Mouse (Mus musculus) ES-E14 (cell line): ENCODE results near the gene Btg2. TPM values are rescaled to one million over a fixed set of nuclear protein-coding genes. Genes with fewer than 3 reads are reported as not detected.

ENCODE experiments used
- DNase-seq: peaks from one replicate; pipeline ENCODE4 v3.0.0-alpha.2; 2013; ENCODE audit warnings: low read depth, low spot score
- H3K27ac ChIP-seq: 2 replicates; pipeline ENCODE4 v1.5.1; 2012; ENCODE audit warnings: low read depth, mild to moderate bottlenecking, low read length, moderate library complexity, mixed read lengths; ENCODE audit not compliant: poor library complexity, insufficient read depth, severe bottlenecking
- H3K36me3 ChIP-seq: 2 replicates; pipeline ENCODE4 v1.6.1; 2012; ENCODE audit warnings: mild to moderate bottlenecking, low read length, moderate library complexity, mixed read lengths; ENCODE audit not compliant: control insufficient read depth, poor library complexity, insufficient read depth, severe bottlenecking
- H3K4me1 ChIP-seq, 2 experiments: fragments of 150-350 bp in 1 of 2; sonication (generic) in 1 of 2; 2 replicates each; pipeline ENCODE4 v1.6.1; 2012; ENCODE audit warnings: low read length in 2 of 2, mild to moderate bottlenecking in 1 of 2, mixed read lengths in 1 of 2; ENCODE audit not compliant: control insufficient read depth in 2 of 2, insufficient read depth in 2 of 2, poor library complexity in 1 of 2
- H3K4me3 ChIP-seq, 2 experiments: fragments of 150-350 bp in 1 of 2; sonication (generic) in 1 of 2; 2 replicates each; pipeline ENCODE4 v1.5.1; 2012; ENCODE audit warnings: low read length in 2 of 2, low read depth in 1 of 2, mild to moderate bottlenecking in 1 of 2, mixed read lengths in 1 of 2; ENCODE audit not compliant: insufficient read depth in 1 of 2, poor library complexity in 1 of 2, severe bottlenecking in 1 of 2
- H3K9ac ChIP-seq: 2 replicates; pipeline ENCODE4 v1.6.1; 2012; ENCODE audit warnings: low read depth, mild to moderate bottlenecking, low read length, mixed read lengths; ENCODE audit not compliant: poor library complexity, insufficient read depth, severe bottlenecking
- H3K9me3 ChIP-seq: fragments of 150-350 bp; sonication (generic); 2 replicates; pipeline ENCODE4 v1.6.1; 2012; ENCODE audit warnings: low read depth, mild to moderate bottlenecking, low read length; ENCODE audit not compliant: control insufficient read depth, insufficient read depth
- CHD2 ChIP-seq: IDR thresholded peaks from 2 replicates; pipeline ENCODE4 v1.6.1; 2014; ENCODE audit warnings: mild to moderate bottlenecking, low read depth, low read length, inconsistent platforms
- HCFC1 ChIP-seq: IDR thresholded peaks from 2 replicates; pipeline ENCODE4 v1.6.1; 2012; ENCODE audit warnings: low read length, inconsistent platforms, borderline replicate concordance; ENCODE audit not compliant: insufficient read depth
- MAFK ChIP-seq: IDR thresholded peaks from 2 replicates; pipeline ENCODE4 v1.6.1; 2014; ENCODE audit warnings: mild to moderate bottlenecking, low read depth, low read length, inconsistent platforms; ENCODE audit not compliant: insufficient read depth
- ZC3H11A ChIP-seq: IDR thresholded peaks from 2 replicates; pipeline ENCODE4 v1.6.1; 2012; ENCODE audit warnings: low read depth, mild to moderate bottlenecking, inconsistent platforms, low read length, borderline replicate concordance
- ZNF384 ChIP-seq: IDR thresholded peaks from 2 replicates; pipeline ENCODE4 v1.6.1; 2012; ENCODE audit warnings: low read depth, low read length, inconsistent platforms
- in situ Hi-C, 2 experiments: fragments of 600-800 bp; cut with MboI; formaldehyde crosslinking; loops; one replicate each; pipeline ENCODE4 v1.15.1; 2025; ENCODE audit warnings: low sequenced_read_pairs in 2 of 2, inconsistent platforms in 1 of 2; ENCODE audit not compliant: unreplicated experiment in 2 of 2
- total RNA-seq: library from RNA; depleted of rRNA; stranded (reverse); fragments of 300-350 nt; gene quantifications from 2 replicates; pipeline ENCODE4 v1.2.3, GENCODE M21; 2012

Gene Btg2
- total RNA-seq, 1 experiment = 40.2 TPM

DNA sequence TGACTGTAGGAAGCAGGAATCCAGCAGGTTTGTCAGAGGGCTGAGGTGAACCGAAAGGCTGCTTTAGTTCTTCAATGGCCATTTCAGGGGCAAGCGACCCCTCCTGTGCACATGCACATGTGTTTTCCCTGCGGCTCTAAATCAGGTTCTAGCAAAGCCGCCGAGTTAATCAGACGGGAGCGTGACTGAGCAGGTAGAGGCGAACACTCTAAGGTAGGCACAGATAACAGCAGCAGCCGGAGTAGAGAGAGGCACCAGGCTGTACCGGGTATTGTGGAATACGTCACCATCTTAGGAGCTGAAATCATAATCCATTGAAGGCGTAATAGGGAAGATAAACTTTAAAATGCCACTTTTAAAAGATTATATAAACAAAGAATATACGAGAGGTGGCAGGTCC, 35.8 kb upstream of the Btg2 start:
- in situ Hi-C loops = no loop called here
- H3K36me3 ChIP-seq = no peaks in the 10 kb centered on the region
- TF ChIP-seq MAFK = no peak
- no peak for TF ChIP-seq HCFC1
- no peak for TF ChIP-seq ZC3H11A
- TF ChIP-seq CHD2 = no peak
- TF ChIP-seq ZNF384 = no peak
- no peak for DNase-seq
- no peaks in the 10 kb centered on the region for H3K9me3 ChIP-seq
- peaks cover 1 to 6% of the 10 kb centered on the region in 2 experiments; a peak in 1 of 4 replicates for H3K4me1 ChIP-seq
- H3K27ac ChIP-seq = no peak overlapping the region
- H3K4me3 ChIP-seq = no peak overlapping the region
- H3K9ac ChIP-seq = no peak overlapping the region

DNA sequence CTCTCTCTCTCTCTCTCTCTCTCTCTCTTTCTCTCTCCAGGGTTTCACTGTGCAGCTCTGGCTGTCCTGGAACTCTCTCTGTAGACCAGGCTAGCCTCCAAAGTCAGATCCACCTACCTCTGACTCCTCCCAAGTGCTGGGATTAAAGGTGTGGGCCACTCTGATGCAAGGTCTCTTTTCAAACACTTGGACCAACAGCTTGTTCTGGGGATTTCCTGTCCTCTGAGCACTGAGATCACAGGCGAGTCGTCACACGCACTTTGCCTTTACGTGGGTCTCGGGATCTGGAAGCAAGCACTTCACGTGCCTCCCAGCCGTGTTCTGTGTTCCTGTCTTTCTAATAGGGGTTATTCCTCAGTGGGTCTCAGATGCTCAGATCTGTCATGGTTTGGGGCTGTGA, 35.1 kb upstream of the Btg2 start:
- H3K36me3 ChIP-seq = no peaks in the 10 kb centered on the region
- H3K4me3 ChIP-seq = no peak overlapping the region
- no peak overlapping the region for H3K9ac ChIP-seq
- H3K27ac ChIP-seq = no peak overlapping the region
- H3K4me1 ChIP-seq = peaks cover 1 to 6% of the 10 kb centered on the region in 2 experiments; a peak in 1 of 4 replicates
- DNase-seq = no peak
- no peaks in the 10 kb centered on the region for H3K9me3 ChIP-seq
- TF ChIP-seq MAFK (no peak), HCFC1 (no peak), ZNF384 (no peak), ZC3H11A (no peak), CHD2 (no peak)
- in situ Hi-C loops = no loop called here

DNA sequence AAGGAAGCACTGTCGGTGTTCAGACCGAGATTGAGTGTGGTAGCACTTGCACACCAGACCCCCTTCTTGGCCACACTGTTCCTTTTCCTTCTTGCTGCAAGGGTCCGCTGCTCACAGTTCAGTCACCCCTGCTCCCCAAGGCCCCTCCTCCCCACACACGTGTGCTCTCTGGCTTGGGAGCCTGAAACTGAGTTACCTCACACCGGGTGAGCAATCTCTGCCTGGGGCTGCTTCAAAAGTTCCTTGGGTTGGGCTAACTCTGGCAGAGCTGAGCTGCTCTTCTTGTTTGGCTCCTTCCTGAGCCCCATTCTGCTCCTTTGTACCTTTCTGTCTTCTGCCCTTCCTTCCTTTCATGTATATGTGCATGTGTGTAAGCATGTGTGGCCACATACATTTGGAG, 34.6 kb upstream of the Btg2 start:
- Histone ChIP-seq H3K9ac (no peak overlapping the region), H3K36me3 (no peaks in the 10 kb centered on the region), H3K9me3 (no peaks in the 10 kb centered on the region), H3K4me1 (peaks cover 1 to 6% of the 10 kb centered on the region in 2 experiments; a peak in 1 of 4 replicates), H3K4me3 (no peak overlapping the region), H3K27ac (no peak overlapping the region)
- no peak for DNase-seq
- TF ChIP-seq ZNF384 (no peak), CHD2 (no peak), HCFC1 (no peak), MAFK (no peak), ZC3H11A (no peak)
- in situ Hi-C loops = no loop called here

DNA sequence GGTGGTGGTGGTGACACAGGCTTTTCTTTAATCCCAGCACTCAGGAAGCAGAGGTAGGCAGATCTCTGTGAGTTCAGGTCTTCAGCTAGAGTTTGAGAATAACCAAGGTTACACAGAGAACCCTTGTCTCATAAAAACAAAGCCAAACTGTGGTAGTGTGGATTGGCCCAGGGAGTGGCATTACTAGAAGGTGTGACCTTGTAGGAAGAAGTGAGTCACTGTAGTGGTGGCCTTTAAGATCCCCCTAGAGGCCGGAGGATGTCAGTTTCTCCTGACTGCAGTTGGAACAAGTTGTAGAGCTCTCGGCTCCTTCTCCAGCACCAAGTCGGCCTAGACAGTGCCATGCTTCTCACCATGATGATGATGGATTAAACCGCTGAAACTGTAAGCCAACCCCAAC, 32.1 kb upstream of the Btg2 start, which contains the start of gene Chit1:
Chit1 (plus strand) TSS at position 264 of the 400 bp plus-strand sequence.
- no peaks in the 10 kb centered on the region for H3K9me3 ChIP-seq
- no peak within 1 kb of the TSS for H3K4me3 ChIP-seq
- H3K9ac ChIP-seq = no peak within 1 kb of the TSS
- no peaks in the 10 kb centered on the region for H3K36me3 ChIP-seq
- H3K4me1 ChIP-seq = peaks cover 1 to 6% of the 10 kb centered on the region in 2 experiments; a peak in 1 of 4 replicates
- DNase-seq = peak; percentile 34
- no peak within 1 kb of the TSS for H3K27ac ChIP-seq
- TF ChIP-seq ZNF384 = no peak
- no peak for TF ChIP-seq CHD2
- TF ChIP-seq ZC3H11A = no peak
- no peak for TF ChIP-seq HCFC1
- TF ChIP-seq MAFK = no peak
- in situ Hi-C loops = no loop called here

DNA sequence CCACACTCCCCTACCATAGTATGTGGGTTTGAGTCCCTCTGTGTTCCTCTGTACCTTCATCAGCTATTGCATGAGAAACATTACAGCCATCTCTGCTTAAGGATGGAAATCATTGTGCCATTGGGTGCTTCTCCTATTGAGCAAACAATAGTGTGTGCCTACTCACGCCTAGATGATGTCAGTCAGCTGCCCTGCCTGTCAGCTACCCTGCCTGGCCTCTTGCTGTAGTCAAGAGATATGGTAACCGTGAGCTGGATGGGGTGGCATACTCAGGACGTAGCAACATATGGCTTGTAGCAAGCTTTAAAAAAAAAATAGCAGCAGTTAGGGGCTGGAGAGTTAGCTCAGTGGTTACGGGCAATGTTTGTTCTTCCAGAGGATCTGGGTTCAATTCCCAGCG, 31.5 kb upstream of the Btg2 start:
- TF ChIP-seq MAFK (no peak), CHD2 (no peak), HCFC1 (no peak), ZNF384 (no peak), ZC3H11A (no peak)
- no peak for DNase-seq
- Histone ChIP-seq H3K27ac (no peak overlapping the region), H3K9ac (no peak overlapping the region), H3K36me3 (no peaks in the 10 kb centered on the region), H3K9me3 (no peaks in the 10 kb centered on the region), H3K4me3 (no peak overlapping the region), H3K4me1 (peaks cover 0 to 2% of the 10 kb centered on the region in 2 experiments; a peak in 1 of 4 replicates)
- in situ Hi-C loops = no loop called here
